Mouse (Mus musculus) testis, postnatal 14 days (tissue): ENCODE data around the gene Atp5mpl.

Experiments used
- DNase-seq: peaks from one replicate; pipeline ENCODE4 v3.0.0; 2021; ENCODE audit warnings: low spot score

Gene Atp5mpl

GRCm38 (mm10) chr12:111966683-111967173, at the start of gene Atp5mpl:
Gene Atp5mpl, minus strand, starts transcription at chr12:111966977.
- DNase-seq: peak; percentile 94

GRCm38 (mm10) chr12:112016346-112016745, 49.6 kb upstream of the Atp5mpl start:
- no peak for DNase-seq

GRCm38 (mm10) chr12:112013271-112013801, 46.6 kb upstream of the Atp5mpl start:
- DNase-seq: no peak

GRCm38 (mm10) chr12:112012511-112013270, 45.9 kb upstream of the Atp5mpl start:
- DNase-seq: no peak

GRCm38 (mm10) chr12:112001223-112001622, 34.4 kb upstream of the Atp5mpl start:
- peak; percentile 35 for DNase-seq

- no peak for DNase-seq
Observed at GRCm38 (mm10) chr12:111999735-112000134, 33.0 kb upstream of the Atp5mpl start.

- no peak for DNase-seq
Observed at GRCm38 (mm10) chr12:111995161-111995560, 28.4 kb upstream of the Atp5mpl start.

GRCm38 (mm10) chr12:111992626-111993025, 25.8 kb upstream of the Atp5mpl start:
- DNase-seq: no peak

GRCm38 (mm10) chr12:111986756-111987155, 20.0 kb upstream of the Atp5mpl start:
- no peak for DNase-seq

GRCm38 (mm10) chr12:111983165-111983564, 16.4 kb upstream of the Atp5mpl start:
- DNase-seq: no peak

GRCm38 (mm10) chr12:111981831-111982230, 15.1 kb upstream of the Atp5mpl start:
- DNase-seq: no peak

GRCm38 (mm10) chr12:111980887-111981367, 14.2 kb upstream of the Atp5mpl start, which contains the start of gene Rd3l:
Gene Rd3l, minus strand, starts transcription at chr12:111981317.
- DNase-seq: no peak

- DNase-seq: no peak
Observed at GRCm38 (mm10) chr12:111978274-111978673, 11.5 kb upstream of the Atp5mpl start.

GRCm38 (mm10) chr12:111977138-111977537, 10.4 kb upstream of the Atp5mpl start:
- DNase-seq: no peak

- DNase-seq: no peak
Observed at GRCm38 (mm10) chr12:111974578-111974977, 7.8 kb upstream of the Atp5mpl start.

GRCm38 (mm10) chr12:111972504-111972903, 5.7 kb upstream of the Atp5mpl start:
- no peak for DNase-seq

- DNase-seq: peak; percentile 91
Observed at GRCm38 (mm10) chr12:111971231-111971686, 4.5 kb upstream of the Atp5mpl start, which contains the start of gene Tdrd9. Gene Tdrd9, plus strand, starts transcription at chr12:111971559.

- no peak for DNase-seq
Observed at GRCm38 (mm10) chr12:111970085-111970484, 3.3 kb upstream of the Atp5mpl start.

- DNase-seq: no peak
Observed at GRCm38 (mm10) chr12:111963339-111963738, 3.4 kb downstream of the Atp5mpl start.

GRCm38 (mm10) chr12:111958101-111958865, 8.5 kb downstream of the Atp5mpl start:
- no peak for DNase-seq

GRCm38 (mm10) chr12:111956173-111956572, 10.6 kb downstream of the Atp5mpl start:
- no peak for DNase-seq

- DNase-seq: no peak
Observed at GRCm38 (mm10) chr12:111951701-111952100, 15.1 kb downstream of the Atp5mpl start.
